Mouse (Mus musculus): Measurements from ENCODE around the gene Slc50a1. TPM values are rescaled to one million over a fixed set of nuclear protein-coding genes. Genes with fewer than 3 reads are reported as not detected.

The Slc50a1 gene
- polyA plus RNA-seq, 1 experiment from 2014 or later = 81.7 TPM

- peak; percentile 24 for ATAC-seq (ENCODE audit: insufficient read depth, low FRiP score)
- H3K4me1 ChIP-seq (ENCODE audit: control insufficient read depth, insufficient read depth, low read length) = peaks cover 33% of the 10 kb centered on the region
- WGBS = 42% methylated on average over 7 of the region's 7 CpGs
Measured at GRCm38 (mm10) chr3:89278107-89278506, 7.7 kb upstream of the Slc50a1 start.

GRCm38 (mm10) chr3:89277281-89278021 lies 7.1 kb upstream of the Slc50a1 start:
- ATAC-seq (ENCODE audit: insufficient read depth, low FRiP score) = peak; percentile 3; the same call in 1 of the 2 replicates
- Histone ChIP-seq H3K4me3 (replicated peaks; ENCODE audit: low read length) (peak overlapping the region; percentile 62), H3K36me3 (ENCODE audit: control insufficient read depth, insufficient read depth, low read length) (peaks cover under 1% of the 10 kb centered on the region; the same call in 1 of the 2 replicates), H3K27ac (ENCODE audit: low read length) (peak overlapping the region; percentile 88), H3K9me3 (replicated peaks; ENCODE audit: control insufficient read depth, low read length) (no peaks in the 10 kb centered on the region), H3K4me2 (ENCODE audit: low read depth, low read length) (peak overlapping the region; percentile 98), H3K27me3 (ENCODE audit: control insufficient read depth, insufficient read depth, low read length) (no peaks in the 10 kb centered on the region), H3K9ac (ENCODE audit: low read length) (peak overlapping the region; percentile 78), H3K4me1 (ENCODE audit: control insufficient read depth, insufficient read depth, low read length) (peaks cover 33% of the 10 kb centered on the region)
- whole genome bisulfite sequencing = 29% methylated on average over 14 of the region's 14 CpGs

More at GRCm38 (mm10) chr3:89278107-89278506, 7.7 kb upstream of the Slc50a1 start:
- peak overlapping the region; percentile 62 for H3K4me3 ChIP-seq (replicated peaks; ENCODE audit: low read length)
- H3K4me2 ChIP-seq (ENCODE audit: low read depth, low read length) = peak overlapping the region; percentile 98
- H3K9ac ChIP-seq (ENCODE audit: low read length) = peak overlapping the region; percentile 78
- H3K27me3 ChIP-seq (ENCODE audit: control insufficient read depth, insufficient read depth, low read length) = no peaks in the 10 kb centered on the region
- no peaks in the 10 kb centered on the region for H3K9me3 ChIP-seq (replicated peaks; ENCODE audit: control insufficient read depth, low read length)
- H3K27ac ChIP-seq (ENCODE audit: low read length) = peak overlapping the region; percentile 88
- H3K36me3 ChIP-seq (ENCODE audit: control insufficient read depth, insufficient read depth, low read length) = no peaks in the 10 kb centered on the region; the same call in 1 of the 2 replicates

- Histone ChIP-seq H3K36me3 (ENCODE audit: control insufficient read depth, insufficient read depth, low read length) (peaks cover 6% of the 10 kb centered on the region; the same call in 1 of the 2 replicates), H3K27ac (ENCODE audit: low read length) (no peak overlapping the region), H3K4me2 (ENCODE audit: low read depth, low read length) (peak overlapping the region; percentile 98; the same call in 1 of the 2 replicates), H3K27me3 (ENCODE audit: control insufficient read depth, insufficient read depth, low read length) (no peaks in the 10 kb centered on the region), H3K9ac (ENCODE audit: low read length) (no peak overlapping the region), H3K4me1 (ENCODE audit: control insufficient read depth, insufficient read depth, low read length) (peaks cover 35% of the 10 kb centered on the region), H3K9me3 (replicated peaks; ENCODE audit: control insufficient read depth, low read length) (no peaks in the 10 kb centered on the region), H3K4me3 (replicated peaks; ENCODE audit: low read length) (no peak overlapping the region)
- WGBS = 91% methylated on average over 13 of the region's 13 CpGs
- ATAC-seq (ENCODE audit: insufficient read depth, low FRiP score) = no peak
Measured at GRCm38 (mm10) chr3:89276061-89276460, 5.7 kb upstream of the Slc50a1 start.

GRCm38 (mm10) chr3:89271760-89272159 lies 1.4 kb upstream of the Slc50a1 start:
- Histone ChIP-seq H3K9ac (ENCODE audit: low read length) (no peak overlapping the region), H3K27ac (ENCODE audit: low read length) (no peak overlapping the region), H3K36me3 (ENCODE audit: control insufficient read depth, insufficient read depth, low read length) (peaks cover 6% of the 10 kb centered on the region; the same call in 1 of the 2 replicates), H3K4me2 (ENCODE audit: low read depth, low read length) (no peak overlapping the region), H3K4me1 (ENCODE audit: control insufficient read depth, insufficient read depth, low read length) (peaks cover 38% of the 10 kb centered on the region), H3K9me3 (replicated peaks; ENCODE audit: control insufficient read depth, low read length) (no peaks in the 10 kb centered on the region), H3K27me3 (ENCODE audit: control insufficient read depth, insufficient read depth, low read length) (no peaks in the 10 kb centered on the region), H3K4me3 (replicated peaks; ENCODE audit: low read length) (no peak overlapping the region)
- ATAC-seq (ENCODE audit: insufficient read depth, low FRiP score) = peak; percentile 11; the same call in 1 of the 2 replicates
- WGBS = 67% methylated on average over 6 of the region's 6 CpGs

- Histone ChIP-seq H3K4me2 (ENCODE audit: low read depth, low read length) (peak overlapping the region; percentile 87), H3K36me3 (ENCODE audit: control insufficient read depth, insufficient read depth, low read length) (peaks cover 6% of the 10 kb centered on the region; the same call in 1 of the 2 replicates), H3K9me3 (replicated peaks; ENCODE audit: control insufficient read depth, low read length) (no peaks in the 10 kb centered on the region), H3K4me3 (replicated peaks; ENCODE audit: low read length) (no peak overlapping the region), H3K27me3 (ENCODE audit: control insufficient read depth, insufficient read depth, low read length) (no peaks in the 10 kb centered on the region), H3K9ac (ENCODE audit: low read length) (peak overlapping the region; percentile 85), H3K4me1 (ENCODE audit: control insufficient read depth, insufficient read depth, low read length) (peaks cover 33% of the 10 kb centered on the region), H3K27ac (ENCODE audit: low read length) (peak overlapping the region; percentile 86)
- ATAC-seq (ENCODE audit: insufficient read depth, low FRiP score) = no peak
- 61% methylated on average over 6 of the region's 6 CpGs for WGBS
Measured at GRCm38 (mm10) chr3:89270891-89271290, 521 bp upstream of the Slc50a1 start.

- ATAC-seq (ENCODE audit: insufficient read depth, low FRiP score) = no peak
- Histone ChIP-seq H3K36me3 (ENCODE audit: control insufficient read depth, insufficient read depth, low read length) (0 out of 2 replicates have a peak, but pooled peaks cover 6% of the 10 kb centered on the region), H3K4me1 (ENCODE audit: control insufficient read depth, insufficient read depth, low read length) (peaks cover 33% of the 10 kb centered on the region), H3K9me3 (replicated peaks; ENCODE audit: control insufficient read depth, low read length) (no peaks in the 10 kb centered on the region), H3K4me3 (replicated peaks; ENCODE audit: low read length) (no peak overlapping the region), H3K27me3 (ENCODE audit: control insufficient read depth, insufficient read depth, low read length) (no peaks in the 10 kb centered on the region), H3K9ac (ENCODE audit: low read length) (peak overlapping the region; percentile 85; the same call in 1 of the 2 replicates), H3K4me2 (ENCODE audit: low read depth, low read length) (peak overlapping the region; percentile 87), H3K27ac (ENCODE audit: low read length) (no peak overlapping the region)
- 66% methylated on average over 8 of the region's 8 CpGs for WGBS
Measured at GRCm38 (mm10) chr3:89268916-89269315, 1.5 kb downstream of the Slc50a1 start.

- Histone ChIP-seq H3K9me3 (replicated peaks; ENCODE audit: control insufficient read depth, low read length) (no peaks in the 10 kb centered on the region), H3K27ac (ENCODE audit: low read length) (peak overlapping the region; percentile 80), H3K4me3 (replicated peaks; ENCODE audit: low read length) (peak overlapping the region; percentile 83), H3K9ac (ENCODE audit: low read length) (peak overlapping the region; percentile 97), H3K27me3 (ENCODE audit: control insufficient read depth, insufficient read depth, low read length) (no peaks in the 10 kb centered on the region), H3K4me2 (ENCODE audit: low read depth, low read length) (peak overlapping the region; percentile 73), H3K4me1 (ENCODE audit: control insufficient read depth, insufficient read depth, low read length) (peaks cover 33% of the 10 kb centered on the region), H3K36me3 (ENCODE audit: control insufficient read depth, insufficient read depth, low read length) (no peaks in the 10 kb centered on the region)
- peak; percentile 84 for ATAC-seq (ENCODE audit: insufficient read depth, low FRiP score)
- under 1% methylated on average over 20 of the region's 20 CpGs for WGBS
Measured at GRCm38 (mm10) chr3:89266439-89266893, 3.9 kb downstream of the Slc50a1 start.

GRCm38 (mm10) chr3:89262417-89262816 lies 8.0 kb downstream of the Slc50a1 start:
- Histone ChIP-seq H3K4me1 (ENCODE audit: control insufficient read depth, insufficient read depth, low read length) (peaks cover 6% of the 10 kb centered on the region), H3K4me2 (ENCODE audit: low read depth, low read length) (no peak overlapping the region), H3K4me3 (replicated peaks; ENCODE audit: low read length) (no peak overlapping the region), H3K9ac (ENCODE audit: low read length) (no peak overlapping the region), H3K36me3 (ENCODE audit: control insufficient read depth, insufficient read depth, low read length) (no peaks in the 10 kb centered on the region), H3K9me3 (replicated peaks; ENCODE audit: control insufficient read depth, low read length) (no peaks in the 10 kb centered on the region), H3K27ac (ENCODE audit: low read length) (no peak overlapping the region), H3K27me3 (ENCODE audit: control insufficient read depth, insufficient read depth, low read length) (no peaks in the 10 kb centered on the region)
- ATAC-seq (ENCODE audit: insufficient read depth, low FRiP score) = no peak
- 61% methylated on average over 10 of the region's 10 CpGs for WGBS

- no peak overlapping the region for H3K27ac ChIP-seq (ENCODE audit: low read length)
- H3K9ac ChIP-seq (ENCODE audit: low read length) = no peak overlapping the region
- ATAC-seq (ENCODE audit: insufficient read depth, low FRiP score) = no peak
- no peak overlapping the region for H3K4me3 ChIP-seq (replicated peaks; ENCODE audit: low read length)
- WGBS = 38% methylated on average over 3 of the region's 3 CpGs
- H3K36me3 ChIP-seq (ENCODE audit: control insufficient read depth, insufficient read depth, low read length) = no peaks in the 10 kb centered on the region
- H3K4me1 ChIP-seq (ENCODE audit: control insufficient read depth, insufficient read depth, low read length) = no peaks in the 10 kb centered on the region
- no peak overlapping the region for H3K4me2 ChIP-seq (ENCODE audit: low read depth, low read length)
- no peaks in the 10 kb centered on the region for H3K27me3 ChIP-seq (ENCODE audit: control insufficient read depth, insufficient read depth, low read length)
- no peaks in the 10 kb centered on the region for H3K9me3 ChIP-seq (replicated peaks; ENCODE audit: control insufficient read depth, low read length)
Measured at GRCm38 (mm10) chr3:89260211-89260610, 10.2 kb downstream of the Slc50a1 start.

All from stomach, embryonic 16.5 days (tissue).